Comparison of ENCODE assay signal across 21 mouse cellular contexts in the genomic region with DNA sequence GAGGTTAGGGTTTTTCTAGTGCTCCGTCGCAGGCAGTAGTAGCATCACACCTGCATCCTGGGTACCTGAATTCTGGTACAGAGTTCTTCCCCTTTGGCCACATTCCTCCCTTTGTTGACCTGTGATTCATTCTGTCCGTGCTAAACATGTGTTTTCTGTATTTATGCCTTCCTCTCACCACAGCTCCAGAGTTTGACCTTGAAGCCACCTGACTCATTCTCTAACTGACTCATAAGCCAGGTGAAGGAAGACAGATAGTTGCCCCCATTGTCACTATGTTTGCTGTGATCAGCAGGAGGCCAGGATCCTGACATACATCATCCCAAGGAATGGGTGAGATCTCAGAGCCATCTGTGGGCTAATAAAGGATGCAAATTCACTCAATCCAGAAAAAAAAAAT.
"Had no signal": no experiment of that assay in that cellular context is flagged by ENCODE, and none has a peak within 500 bp of the region (broad histone marks: within the 10 kb centered on the region; RNA-seq: fewer than 3 reads in every experiment).

No protein-coding gene starts in this region.

- H3K4me1 ChIP-seq: heart, embryonic 13.5 days; heart, embryonic 15.5 days; hindbrain, embryonic 13.5 days; hindbrain, embryonic 15.5 days; limb, embryonic 12.5 days; liver, embryonic 13.5 days; liver, embryonic 15.5 days had no signal

- H3K27ac ChIP-seq: heart, embryonic 13.5 days; heart, embryonic 15.5 days; hindbrain, embryonic 13.5 days; hindbrain, embryonic 15.5 days; hindbrain, postnatal 0 days; limb, embryonic 12.5 days; liver, embryonic 13.5 days; liver, embryonic 15.5 days had no signal

- H3K27me3 ChIP-seq: heart, embryonic 13.5 days; heart, embryonic 15.5 days; hindbrain, embryonic 13.5 days; hindbrain, embryonic 15.5 days; limb, embryonic 12.5 days; liver, embryonic 13.5 days; liver, embryonic 15.5 days had no signal

- H3K36me3 ChIP-seq: heart, embryonic 13.5 days; heart, embryonic 15.5 days; hindbrain, embryonic 13.5 days; hindbrain, embryonic 15.5 days; limb, embryonic 12.5 days; liver, embryonic 13.5 days; liver, embryonic 15.5 days had no signal

- H3K4me3 ChIP-seq: heart, embryonic 13.5 days; heart, embryonic 15.5 days; hindbrain, embryonic 13.5 days; hindbrain, embryonic 15.5 days; limb, embryonic 12.5 days; liver, embryonic 13.5 days; liver, embryonic 15.5 days had no signal

- DNase-seq: gastrocnemius, postnatal 14 days; gastrocnemius, postnatal 36 days; heart, adult 18-20 months; heart, postnatal 14 days; heart, postnatal 36 days; kidney, adult 11 months; kidney, adult 2 months; kidney, postnatal 10 days; kidney, postnatal 25 days; layer of hippocampus, adult 9-11 months; layer of hippocampus, postnatal 36 days; left cerebral cortex, postnatal 4 days; liver; liver, embryonic 13.5 days had no signal

- H3K9me3 ChIP-seq: heart, embryonic 13.5 days; heart, embryonic 15.5 days; hindbrain, embryonic 13.5 days; hindbrain, embryonic 15.5 days; limb, embryonic 12.5 days; liver, embryonic 13.5 days; liver, embryonic 15.5 days had no signal
